Mouse (Mus musculus): ENCODE results near the gene Tpst2. TPM values are rescaled to one million over a fixed set of nuclear protein-coding genes. Genes with fewer than 3 reads are reported as not detected.

Gene Tpst2
- polyA plus RNA-seq, 1 experiment from 2014 or later = 29.2 TPM

- Histone ChIP-seq H3K4me1 (replicated peaks; ENCODE audit: control insufficient read depth, insufficient read depth) (no peaks in the 10 kb centered on the region), H3K27me3 (ENCODE audit: control insufficient read depth, insufficient read depth, low read length) (no peaks in the 10 kb centered on the region), H3K36me3 (ENCODE audit: control insufficient read depth, insufficient read depth, low read length) (no peaks in the 10 kb centered on the region), H3K4me3 (ENCODE audit: low read depth, low read length) (no peak overlapping the region), H3K27ac (replicated peaks) (no peak overlapping the region), H3K4me2 (replicated peaks; ENCODE audit: low read depth) (no peak overlapping the region), H3K9me3 (ENCODE audit: control insufficient read depth, low read length) (no peaks in the 10 kb centered on the region), H3K9ac (ENCODE audit: low read length) (no peak overlapping the region)
- DNase-seq (ENCODE audit: low spot score) = no peak
- TF ChIP-seq EP300 (optimal IDR thresholded peaks at IDR 0.05) (no peak), CTCF (IDR thresholded peaks at IDR 0.05; ENCODE audit: low read depth) (no peak)
- ATAC-seq (ENCODE audit: low FRiP score, low TSS enrichment) = no peak
- 80% methylated on average over 11 of the region's 11 CpGs for WGBS
These were observed 27.4 kb upstream of the Tpst2 start for GRCm38 (mm10) chr5:112249106-112249505.

GRCm38 (mm10) chr5:112252400-112252799 is 24.1 kb upstream of the Tpst2 start, which contains the start of gene Cryba4:
Gene Cryba4, minus strand, starts transcription at chr5:112252518.
- Histone ChIP-seq H3K27ac (replicated peaks) (no peak within 1 kb of the TSS), H3K4me1 (replicated peaks; ENCODE audit: control insufficient read depth, insufficient read depth) (no peaks in the 10 kb centered on the region), H3K27me3 (ENCODE audit: control insufficient read depth, insufficient read depth, low read length) (no peaks in the 10 kb centered on the region), H3K36me3 (ENCODE audit: control insufficient read depth, insufficient read depth, low read length) (no peaks in the 10 kb centered on the region), H3K9me3 (ENCODE audit: control insufficient read depth, low read length) (no peaks in the 10 kb centered on the region), H3K9ac (ENCODE audit: low read length) (no peak within 1 kb of the TSS), H3K4me2 (replicated peaks; ENCODE audit: low read depth) (no peak within 1 kb of the TSS), H3K4me3 (ENCODE audit: low read depth, low read length) (no peak within 1 kb of the TSS)
- ATAC-seq (ENCODE audit: low FRiP score, low TSS enrichment) (no peak), DNase-seq (ENCODE audit: low spot score) (no peak)
- WGBS = 49% methylated on average over 2 of the region's 2 CpGs
- TF ChIP-seq EP300 (optimal IDR thresholded peaks at IDR 0.05) (no peak), CTCF (IDR thresholded peaks at IDR 0.05; ENCODE audit: low read depth) (no peak)

GRCm38 (mm10) chr5:112253169-112253568 is 23.3 kb upstream of the Tpst2 start:
- no peaks in the 10 kb centered on the region for H3K36me3 ChIP-seq (ENCODE audit: control insufficient read depth, insufficient read depth, low read length)
- H3K9ac ChIP-seq (ENCODE audit: low read length) = no peak overlapping the region
- no peak overlapping the region for H3K27ac ChIP-seq (replicated peaks)
- 54% methylated on average over 8 of the region's 8 CpGs for WGBS
- no peaks in the 10 kb centered on the region for H3K4me1 ChIP-seq (replicated peaks; ENCODE audit: control insufficient read depth, insufficient read depth)
- no peak for TF ChIP-seq EP300 (optimal IDR thresholded peaks at IDR 0.05)
- TF ChIP-seq CTCF (IDR thresholded peaks at IDR 0.05; ENCODE audit: low read depth) = no peak
- no peaks in the 10 kb centered on the region for H3K9me3 ChIP-seq (ENCODE audit: control insufficient read depth, low read length)
- H3K4me2 ChIP-seq (replicated peaks; ENCODE audit: low read depth) = no peak overlapping the region
- no peak for DNase-seq (ENCODE audit: low spot score)
- no peak for ATAC-seq (ENCODE audit: low FRiP score, low TSS enrichment)
- H3K4me3 ChIP-seq (ENCODE audit: low read depth, low read length) = no peak overlapping the region
- H3K27me3 ChIP-seq (ENCODE audit: control insufficient read depth, insufficient read depth, low read length) = no peaks in the 10 kb centered on the region

GRCm38 (mm10) chr5:112254282-112254806 is 22.1 kb upstream of the Tpst2 start:
- H3K4me3 ChIP-seq (ENCODE audit: low read depth, low read length) = no peak overlapping the region
- H3K4me1 ChIP-seq (replicated peaks; ENCODE audit: control insufficient read depth, insufficient read depth) = no peaks in the 10 kb centered on the region
- no peak overlapping the region for H3K27ac ChIP-seq (replicated peaks)
- DNase-seq (ENCODE audit: low spot score) (no peak), ATAC-seq (ENCODE audit: low FRiP score, low TSS enrichment) (0 out of 2 replicates have a peak, but pooled peaks have one; percentile 11)
- 68% methylated on average over 7 of the region's 7 CpGs for WGBS
- TF ChIP-seq EP300 (optimal IDR thresholded peaks at IDR 0.05) (no peak), CTCF (IDR thresholded peaks at IDR 0.05; ENCODE audit: low read depth) (no peak)
- H3K9me3 ChIP-seq (ENCODE audit: control insufficient read depth, low read length) = no peaks in the 10 kb centered on the region
- H3K27me3 ChIP-seq (ENCODE audit: control insufficient read depth, insufficient read depth, low read length) = no peaks in the 10 kb centered on the region
- no peak overlapping the region for H3K9ac ChIP-seq (ENCODE audit: low read length)
- H3K4me2 ChIP-seq (replicated peaks; ENCODE audit: low read depth) = no peak overlapping the region
- H3K36me3 ChIP-seq (ENCODE audit: control insufficient read depth, insufficient read depth, low read length) = no peaks in the 10 kb centered on the region

GRCm38 (mm10) chr5:112255426-112255825 is 21.1 kb upstream of the Tpst2 start, which contains the start of gene Crybb1:
Gene Crybb1, plus strand, starts transcription at chr5:112255815.
- Histone ChIP-seq H3K27ac (replicated peaks) (no peak within 1 kb of the TSS), H3K27me3 (ENCODE audit: control insufficient read depth, insufficient read depth, low read length) (no peaks in the 10 kb centered on the region), H3K9ac (ENCODE audit: low read length) (no peak within 1 kb of the TSS), H3K36me3 (ENCODE audit: control insufficient read depth, insufficient read depth, low read length) (no peaks in the 10 kb centered on the region), H3K4me3 (ENCODE audit: low read depth, low read length) (no peak within 1 kb of the TSS), H3K4me2 (replicated peaks; ENCODE audit: low read depth) (no peak within 1 kb of the TSS), H3K4me1 (replicated peaks; ENCODE audit: control insufficient read depth, insufficient read depth) (no peaks in the 10 kb centered on the region), H3K9me3 (ENCODE audit: control insufficient read depth, low read length) (no peaks in the 10 kb centered on the region)
- 27% methylated on average over 3 of the region's 3 CpGs for WGBS
- DNase-seq (ENCODE audit: low spot score) (no peak), ATAC-seq (ENCODE audit: low FRiP score, low TSS enrichment) (no peak)
- TF ChIP-seq CTCF (IDR thresholded peaks at IDR 0.05; ENCODE audit: low read depth) (no peak), EP300 (optimal IDR thresholded peaks at IDR 0.05) (no peak)

GRCm38 (mm10) chr5:112256457-112256856 is 20.0 kb upstream of the Tpst2 start:
- 75% methylated on average over 9 of the region's 9 CpGs for WGBS
- Histone ChIP-seq H3K9ac (ENCODE audit: low read length) (no peak overlapping the region), H3K4me3 (ENCODE audit: low read depth, low read length) (no peak overlapping the region), H3K27ac (replicated peaks) (no peak overlapping the region), H3K4me2 (replicated peaks; ENCODE audit: low read depth) (no peak overlapping the region), H3K4me1 (replicated peaks; ENCODE audit: control insufficient read depth, insufficient read depth) (no peaks in the 10 kb centered on the region), H3K36me3 (ENCODE audit: control insufficient read depth, insufficient read depth, low read length) (no peaks in the 10 kb centered on the region), H3K9me3 (ENCODE audit: control insufficient read depth, low read length) (no peaks in the 10 kb centered on the region), H3K27me3 (ENCODE audit: control insufficient read depth, insufficient read depth, low read length) (no peaks in the 10 kb centered on the region)
- TF ChIP-seq EP300 (optimal IDR thresholded peaks at IDR 0.05) (no peak), CTCF (IDR thresholded peaks at IDR 0.05; ENCODE audit: low read depth) (no peak)
- no peak for ATAC-seq (ENCODE audit: low FRiP score, low TSS enrichment)
- DNase-seq (ENCODE audit: low spot score) = no peak
